Mouse (Mus musculus): ENCODE measurements at regions not wholly inside any gene's neighbourhood (a gene's known extent, or its start where the extent isn't known, plus 50 kb on each side); places are given as distances from the start of the nearest gene placed in this dataset.

GRCm38 (mm10) chr7:71188119-71188518, 163.2 kb downstream of the Gm10295 start:
- DNase-seq (ENCODE audit: low spot score) (peak; percentile 29), ATAC-seq (ENCODE audit: low read depth) (no peak)
- Histone ChIP-seq H3K4me1 (ENCODE audit: control insufficient read depth, insufficient read depth, low read length) (no peaks in the 10 kb centered on the region), H3K27ac (replicated peaks; ENCODE audit: low read depth, low read length) (no peak overlapping the region), H3K4me3 (ENCODE audit: low read depth, low read length) (no peak overlapping the region), H3K36me3 (ENCODE audit: control insufficient read depth, insufficient read depth, low read length) (no peaks in the 10 kb centered on the region), H3K9ac (ENCODE audit: low read depth, low read length) (no peak overlapping the region), H3K4me2 (ENCODE audit: low read depth, low read length) (no peak overlapping the region), H3K27me3 (replicated peaks; ENCODE audit: control insufficient read depth, insufficient read depth, low read length) (no peaks in the 10 kb centered on the region), H3K9me3 (ENCODE audit: control insufficient read depth, low read length) (peaks cover 5% of the 10 kb centered on the region; the same call in 1 of the 2 replicates)
- WGBS, result 22% methylated on average over 6 of the region's 6 CpGs

- H3K27me3 ChIP-seq (replicated peaks; ENCODE audit: control insufficient read depth, insufficient read depth, low read length), result no peaks in the 10 kb centered on the region
- ATAC-seq (ENCODE audit: low read depth), result no peak
- DNase-seq (ENCODE audit: low spot score), result no peak
- H3K9me3 ChIP-seq (ENCODE audit: control insufficient read depth, low read length), result no peaks in the 10 kb centered on the region
- WGBS, result 80% methylated on average over 4 of the region's 4 CpGs
- H3K9ac ChIP-seq (ENCODE audit: low read depth, low read length), result no peak overlapping the region
- no peaks in the 10 kb centered on the region for H3K36me3 ChIP-seq (ENCODE audit: control insufficient read depth, insufficient read depth, low read length)
- H3K4me3 ChIP-seq (ENCODE audit: low read depth, low read length), result no peak overlapping the region
- no peaks in the 10 kb centered on the region for H3K4me1 ChIP-seq (ENCODE audit: control insufficient read depth, insufficient read depth, low read length)
- H3K27ac ChIP-seq (replicated peaks; ENCODE audit: low read depth, low read length), result no peak overlapping the region
- H3K4me2 ChIP-seq (ENCODE audit: low read depth, low read length), result no peak overlapping the region
Observed at GRCm38 (mm10) chr7:71174871-71175270, 176.4 kb downstream of the Gm10295 start.

GRCm38 (mm10) chr7:71139068-71139467, 212.2 kb downstream of the Gm10295 start:
- Histone ChIP-seq H3K4me1 (ENCODE audit: control insufficient read depth, insufficient read depth, low read length) (no peaks in the 10 kb centered on the region), H3K4me3 (ENCODE audit: low read depth, low read length) (no peak overlapping the region), H3K27me3 (replicated peaks; ENCODE audit: control insufficient read depth, insufficient read depth, low read length) (no peaks in the 10 kb centered on the region), H3K4me2 (ENCODE audit: low read depth, low read length) (no peak overlapping the region), H3K27ac (replicated peaks; ENCODE audit: low read depth, low read length) (no peak overlapping the region), H3K36me3 (ENCODE audit: control insufficient read depth, insufficient read depth, low read length) (no peaks in the 10 kb centered on the region), H3K9ac (ENCODE audit: low read depth, low read length) (no peak overlapping the region), H3K9me3 (ENCODE audit: control insufficient read depth, low read length) (no peaks in the 10 kb centered on the region)
- no peak for ATAC-seq (ENCODE audit: low read depth)
- no peak for DNase-seq (ENCODE audit: low spot score)
- WGBS, result 65% methylated on average over 5 of the region's 5 CpGs

GRCm38 (mm10) chr7:71129981-71130380, 221.3 kb downstream of the Gm10295 start:
- no peak overlapping the region for H3K9ac ChIP-seq (ENCODE audit: low read depth, low read length)
- no peaks in the 10 kb centered on the region for H3K27me3 ChIP-seq (replicated peaks; ENCODE audit: control insufficient read depth, insufficient read depth, low read length)
- no peak for ATAC-seq (ENCODE audit: low read depth)
- H3K36me3 ChIP-seq (ENCODE audit: control insufficient read depth, insufficient read depth, low read length), result no peaks in the 10 kb centered on the region
- H3K4me1 ChIP-seq (ENCODE audit: control insufficient read depth, insufficient read depth, low read length), result no peaks in the 10 kb centered on the region
- H3K27ac ChIP-seq (replicated peaks; ENCODE audit: low read depth, low read length), result no peak overlapping the region
- no peak overlapping the region for H3K4me2 ChIP-seq (ENCODE audit: low read depth, low read length)
- H3K9me3 ChIP-seq (ENCODE audit: control insufficient read depth, low read length), result no peaks in the 10 kb centered on the region
- DNase-seq (ENCODE audit: low spot score), result no peak
- WGBS, result 100% methylated on average over 1 of the region's 1 CpGs
- H3K4me3 ChIP-seq (ENCODE audit: low read depth, low read length), result no peak overlapping the region

- Histone ChIP-seq H3K4me1 (ENCODE audit: control insufficient read depth, insufficient read depth, low read length) (no peaks in the 10 kb centered on the region), H3K4me2 (ENCODE audit: low read depth, low read length) (no peak overlapping the region), H3K27ac (replicated peaks; ENCODE audit: low read depth, low read length) (no peak overlapping the region), H3K4me3 (ENCODE audit: low read depth, low read length) (no peak overlapping the region), H3K9me3 (ENCODE audit: control insufficient read depth, low read length) (no peaks in the 10 kb centered on the region), H3K36me3 (ENCODE audit: control insufficient read depth, insufficient read depth, low read length) (no peaks in the 10 kb centered on the region), H3K9ac (ENCODE audit: low read depth, low read length) (no peak overlapping the region), H3K27me3 (replicated peaks; ENCODE audit: control insufficient read depth, insufficient read depth, low read length) (no peaks in the 10 kb centered on the region)
- WGBS, result 65% methylated on average over 3 of the region's 3 CpGs
- DNase-seq (ENCODE audit: low spot score) (no peak), ATAC-seq (ENCODE audit: low read depth) (no peak)
Observed at GRCm38 (mm10) chr7:71128928-71129327, 222.4 kb downstream of the Gm10295 start.

- 47% methylated on average over 5 of the region's 5 CpGs for WGBS
- Histone ChIP-seq H3K4me2 (ENCODE audit: low read depth, low read length) (no peak overlapping the region), H3K27me3 (replicated peaks; ENCODE audit: control insufficient read depth, insufficient read depth, low read length) (no peaks in the 10 kb centered on the region), H3K27ac (replicated peaks; ENCODE audit: low read depth, low read length) (no peak overlapping the region), H3K36me3 (ENCODE audit: control insufficient read depth, insufficient read depth, low read length) (no peaks in the 10 kb centered on the region), H3K4me1 (ENCODE audit: control insufficient read depth, insufficient read depth, low read length) (no peaks in the 10 kb centered on the region), H3K9ac (ENCODE audit: low read depth, low read length) (no peak overlapping the region), H3K9me3 (ENCODE audit: control insufficient read depth, low read length) (no peaks in the 10 kb centered on the region), H3K4me3 (ENCODE audit: low read depth, low read length) (no peak overlapping the region)
- DNase-seq (ENCODE audit: low spot score) (no peak), ATAC-seq (ENCODE audit: low read depth) (no peak)
Observed at GRCm38 (mm10) chr7:71121453-71121852, 229.8 kb downstream of the Gm10295 start.

- no peak for ATAC-seq (ENCODE audit: low read depth)
- Histone ChIP-seq H3K4me2 (ENCODE audit: low read depth, low read length) (no peak overlapping the region), H3K27me3 (replicated peaks; ENCODE audit: control insufficient read depth, insufficient read depth, low read length) (no peaks in the 10 kb centered on the region), H3K4me1 (ENCODE audit: control insufficient read depth, insufficient read depth, low read length) (no peaks in the 10 kb centered on the region), H3K36me3 (ENCODE audit: control insufficient read depth, insufficient read depth, low read length) (no peaks in the 10 kb centered on the region), H3K9me3 (ENCODE audit: control insufficient read depth, low read length) (no peaks in the 10 kb centered on the region), H3K4me3 (ENCODE audit: low read depth, low read length) (no peak overlapping the region), H3K27ac (replicated peaks; ENCODE audit: low read depth, low read length) (no peak overlapping the region), H3K9ac (ENCODE audit: low read depth, low read length) (no peak overlapping the region)
- WGBS, result 81% methylated on average over 4 of the region's 4 CpGs
- DNase-seq (ENCODE audit: low spot score), result no peak
Observed at GRCm38 (mm10) chr7:71120975-71121374, 230.3 kb downstream of the Gm10295 start.

GRCm38 (mm10) chr7:71119987-71120386, 231.3 kb downstream of the Gm10295 start:
- ATAC-seq (ENCODE audit: low read depth), result no peak
- H3K9ac ChIP-seq (ENCODE audit: low read depth, low read length), result no peak overlapping the region
- no peak overlapping the region for H3K27ac ChIP-seq (replicated peaks; ENCODE audit: low read depth, low read length)
- H3K4me3 ChIP-seq (ENCODE audit: low read depth, low read length), result no peak overlapping the region
- no peak overlapping the region for H3K4me2 ChIP-seq (ENCODE audit: low read depth, low read length)
- no peaks in the 10 kb centered on the region for H3K4me1 ChIP-seq (ENCODE audit: control insufficient read depth, insufficient read depth, low read length)
- no peaks in the 10 kb centered on the region for H3K27me3 ChIP-seq (replicated peaks; ENCODE audit: control insufficient read depth, insufficient read depth, low read length)
- DNase-seq (ENCODE audit: low spot score), result no peak
- 62% methylated on average over 6 of the region's 6 CpGs for WGBS
- no peaks in the 10 kb centered on the region for H3K36me3 ChIP-seq (ENCODE audit: control insufficient read depth, insufficient read depth, low read length)
- no peaks in the 10 kb centered on the region for H3K9me3 ChIP-seq (ENCODE audit: control insufficient read depth, low read length)

- ATAC-seq (ENCODE audit: low read depth) (no peak), DNase-seq (ENCODE audit: low spot score) (no peak)
- H3K9ac ChIP-seq (ENCODE audit: low read depth, low read length), result no peak overlapping the region
- H3K4me1 ChIP-seq (ENCODE audit: control insufficient read depth, insufficient read depth, low read length), result no peaks in the 10 kb centered on the region
- no peak overlapping the region for H3K27ac ChIP-seq (replicated peaks; ENCODE audit: low read depth, low read length)
- no peaks in the 10 kb centered on the region for H3K27me3 ChIP-seq (replicated peaks; ENCODE audit: control insufficient read depth, insufficient read depth, low read length)
- no peak overlapping the region for H3K4me3 ChIP-seq (ENCODE audit: low read depth, low read length)
- H3K36me3 ChIP-seq (ENCODE audit: control insufficient read depth, insufficient read depth, low read length), result no peaks in the 10 kb centered on the region
- H3K4me2 ChIP-seq (ENCODE audit: low read depth, low read length), result no peak overlapping the region
- WGBS, result 86% methylated on average over 6 of the region's 6 CpGs
- no peaks in the 10 kb centered on the region for H3K9me3 ChIP-seq (ENCODE audit: control insufficient read depth, low read length)
Observed at GRCm38 (mm10) chr7:71107101-71107500, 244.2 kb downstream of the Gm10295 start.
